Mouse (Mus musculus) cortical plate, adult 2 months (tissue): ENCODE results near the gene Ehd4.

ENCODE experiments used
- CTCF ChIP-seq: fragments of 200-500 bp; IDR thresholded peaks from 2 replicates; pipeline ENCODE4 v1.5.1; 2011; ENCODE audit warnings: mild to moderate bottlenecking, control low read depth, low read length; ENCODE audit not compliant: insufficient read depth; ENCODE audit errors: extremely low read depth
- POLR2A ChIP-seq: fragments of 200-500 bp; IDR thresholded peaks from 2 replicates; pipeline ENCODE4 v1.6.1; 2011; ENCODE audit warnings: mild to moderate bottlenecking, low read length, control low read depth; ENCODE audit not compliant: insufficient read depth; ENCODE audit errors: extremely low read depth

- TF ChIP-seq CTCF: peak; percentile 31; the same call in 1 of the 2 replicates
- no peak for TF ChIP-seq POLR2A
Observed at GRCm38 (mm10) chr2:120049632-120050274, 104.7 kb downstream of the Ehd4 start.
